Mouse (Mus musculus) splenic B cell, adult 2 months (primary cell): ENCODE results near the gene Smpd1.

Experiments used
- DNase-seq: peaks from one replicate; pipeline ENCODE4 v3.0.0-alpha.2; 2011; ENCODE audit warnings: low read depth, low spot score
- H3K27me3 ChIP-seq: 2 replicates; pipeline ENCODE4 v1.6.1; 2012; ENCODE audit warnings: mild to moderate bottlenecking, low read length, moderate library complexity, mixed read lengths; ENCODE audit not compliant: control insufficient read depth, poor library complexity, insufficient read depth, severe bottlenecking
- H3K36me3 ChIP-seq: 2 replicates; pipeline ENCODE4 v1.6.1; 2012; ENCODE audit warnings: mild to moderate bottlenecking, low read length, moderate library complexity, mixed read lengths; ENCODE audit not compliant: control insufficient read depth, poor library complexity, insufficient read depth, severe bottlenecking

Smpd1 gene

GRCm38 (mm10) chr7:105572949-105573348 lies 18.8 kb downstream of the Smpd1 start:
- Histone ChIP-seq H3K36me3 (no peaks in the 10 kb centered on the region), H3K27me3 (no peaks in the 10 kb centered on the region)
- DNase-seq: no peak

DNA sequence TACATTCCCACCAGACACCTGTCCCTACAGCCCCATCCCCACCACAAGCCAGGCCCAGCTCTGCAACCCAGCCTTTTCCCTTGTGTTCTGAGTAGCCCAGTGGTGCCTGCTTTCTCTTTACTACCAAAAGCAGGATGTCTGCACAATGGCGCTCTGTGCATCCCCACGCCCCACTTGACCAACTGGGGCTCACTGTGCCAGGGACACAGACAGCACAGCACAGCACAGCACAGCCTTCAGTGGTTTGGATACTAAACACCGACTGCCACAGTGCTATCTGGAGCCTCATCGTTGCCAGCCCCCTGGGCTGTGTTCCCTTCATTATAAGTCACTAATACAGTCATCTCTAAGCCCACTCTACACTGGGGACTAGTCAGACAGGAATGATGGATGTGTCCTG lies 20.4 kb downstream of the Smpd1 start:
- Histone ChIP-seq H3K36me3 (no peaks in the 10 kb centered on the region), H3K27me3 (no peaks in the 10 kb centered on the region)
- no peak for DNase-seq

DNA sequence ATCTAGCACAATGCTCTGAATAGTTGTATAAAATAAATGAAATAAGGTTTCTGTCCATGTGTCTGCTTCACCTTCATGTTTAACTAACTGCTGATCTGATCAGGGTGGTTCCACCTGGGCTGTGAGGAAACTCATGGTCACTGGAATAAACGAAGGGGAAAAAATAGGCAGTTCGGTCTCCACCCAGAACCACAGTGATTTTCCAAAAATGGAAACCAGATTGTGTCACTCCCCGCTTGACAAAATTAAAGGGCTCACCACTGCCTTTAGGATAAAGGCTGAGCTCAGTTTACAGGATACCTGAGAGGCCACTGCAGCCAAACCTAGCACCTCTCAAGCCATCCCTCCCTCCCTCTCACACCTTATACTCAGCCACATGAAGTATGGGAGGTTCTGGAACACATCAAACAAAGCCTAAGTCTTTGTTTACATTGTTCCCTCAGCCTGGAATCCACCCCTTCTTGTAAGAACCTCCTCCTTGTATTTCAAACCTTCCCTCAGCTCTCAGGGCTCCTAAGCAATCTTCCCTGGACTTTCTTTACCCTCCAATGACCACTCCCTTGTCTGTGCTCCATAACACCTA lies 22.1 kb downstream of the Smpd1 start:
- Histone ChIP-seq H3K36me3 (no peaks in the 10 kb centered on the region), H3K27me3 (no peaks in the 10 kb centered on the region)
- no peak for DNase-seq

- H3K27me3 ChIP-seq: no peaks in the 10 kb centered on the region
- DNase-seq: no peak
Measured at GRCm38 (mm10) chr7:105577377-105577871, 23.3 kb downstream of the Smpd1 start.

GRCm38 (mm10) chr7:105578481-105578880 lies 24.3 kb downstream of the Smpd1 start:
- Histone ChIP-seq H3K36me3 (no peaks in the 10 kb centered on the region), H3K27me3 (no peaks in the 10 kb centered on the region)
- no peak for DNase-seq

More at GRCm38 (mm10) chr7:105577377-105577871, 23.3 kb downstream of the Smpd1 start:
- no peaks in the 10 kb centered on the region for H3K36me3 ChIP-seq

DNA sequence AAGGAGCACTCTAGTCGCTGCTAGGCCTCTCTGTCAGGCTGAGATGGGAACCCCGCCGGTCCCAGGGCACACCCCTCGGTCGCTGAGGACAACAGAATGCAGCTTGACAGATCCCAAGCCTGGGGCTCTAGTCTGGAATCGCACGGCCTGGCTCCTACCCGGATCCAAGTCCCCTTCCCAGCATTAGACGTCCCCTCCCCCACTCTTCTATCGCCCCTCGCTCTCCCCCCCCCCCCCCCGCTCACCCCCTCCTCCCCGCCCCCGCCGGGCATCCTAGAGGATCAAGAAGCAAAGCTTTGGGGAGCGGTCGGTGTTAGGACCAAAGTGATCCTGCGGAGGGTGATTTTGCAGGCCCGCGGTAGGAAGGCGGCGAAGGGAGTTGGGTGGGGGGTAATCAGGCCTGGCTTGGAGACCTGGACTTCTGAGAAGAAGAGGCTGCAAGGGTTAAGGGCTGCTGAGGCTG lies 26.5 kb downstream of the Smpd1 start:
- DNase-seq: no peak

DNA sequence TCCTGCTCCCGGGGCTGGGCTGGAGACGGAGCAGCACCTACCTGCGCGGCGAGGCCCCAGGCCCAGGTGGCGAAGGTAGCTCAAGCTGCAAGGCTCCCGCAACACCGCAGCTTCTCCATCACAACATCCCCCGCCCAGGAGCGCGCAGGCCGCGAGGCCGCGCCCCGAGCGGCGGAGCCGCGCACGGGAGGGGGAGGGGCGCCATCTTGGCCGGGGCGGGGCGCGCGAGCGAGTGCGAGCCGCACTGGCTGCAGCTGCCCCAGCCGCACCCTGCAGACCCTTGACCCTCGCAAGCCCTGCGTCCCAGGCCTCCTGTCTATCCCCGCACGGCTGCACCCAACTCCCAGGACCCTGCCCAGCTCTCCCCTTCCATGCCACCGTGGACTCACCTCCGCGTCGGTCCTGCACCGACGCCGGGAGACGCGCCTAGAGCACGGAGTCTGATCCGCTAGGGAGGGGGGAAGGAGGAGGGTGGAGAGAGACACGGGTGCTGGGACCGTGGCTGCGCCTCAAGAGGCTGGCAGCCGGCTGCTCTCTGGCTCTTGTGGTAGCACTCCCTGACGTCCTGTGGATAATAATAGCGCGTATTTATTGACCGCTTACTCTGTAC lies 27.0 kb downstream of the Smpd1 start, which contains the start of gene Apbb1:
TSS of gene Apbb1 (minus strand) at position 560 of the 610 bp plus-strand sequence.
- DNase-seq: peak; percentile 60
- H3K36me3 ChIP-seq: no peaks in the 10 kb centered on the region
- H3K27me3 ChIP-seq: no peaks in the 10 kb centered on the region

More for the DNA sequence above, 26.5 kb downstream of the Smpd1 start:
- no peaks in the 10 kb centered on the region for H3K27me3 ChIP-seq
- no peaks in the 10 kb centered on the region for H3K36me3 ChIP-seq

GRCm38 (mm10) chr7:105581959-105582358 lies 27.8 kb downstream of the Smpd1 start:
- Histone ChIP-seq H3K36me3 (no peaks in the 10 kb centered on the region), H3K27me3 (no peaks in the 10 kb centered on the region)
- DNase-seq: no peak

DNA sequence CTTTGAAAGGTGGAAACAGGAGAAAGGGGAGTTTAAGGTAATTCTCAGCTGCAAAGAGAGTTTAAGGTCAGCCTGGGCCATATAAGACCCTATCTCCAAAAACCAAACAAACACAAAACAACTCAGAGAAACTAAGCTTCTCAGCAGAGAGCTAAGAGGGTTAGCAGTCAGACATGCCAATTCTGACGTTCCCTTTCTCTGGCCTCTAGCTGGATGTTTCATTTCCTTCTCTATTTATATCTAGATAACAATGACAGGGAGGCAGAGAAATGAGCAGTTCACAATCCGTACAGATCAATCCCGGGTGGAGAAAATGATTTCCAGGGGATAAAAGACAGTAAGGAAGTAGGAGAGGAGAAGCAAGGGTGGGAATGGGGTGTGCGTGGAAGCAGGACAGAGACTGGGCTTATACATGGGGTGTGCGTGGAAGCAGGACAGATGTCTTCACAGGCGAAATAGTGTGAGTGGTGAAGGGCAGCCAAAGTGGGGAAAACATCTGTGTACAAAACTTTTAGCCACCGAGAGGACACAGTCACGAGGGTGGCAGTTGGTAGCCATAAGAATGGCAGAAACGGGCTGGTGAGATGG lies 34.3 kb downstream of the Smpd1 start:
- Histone ChIP-seq H3K27me3 (no peaks in the 10 kb centered on the region), H3K36me3 (no peaks in the 10 kb centered on the region)
- DNase-seq: no peak

DNA sequence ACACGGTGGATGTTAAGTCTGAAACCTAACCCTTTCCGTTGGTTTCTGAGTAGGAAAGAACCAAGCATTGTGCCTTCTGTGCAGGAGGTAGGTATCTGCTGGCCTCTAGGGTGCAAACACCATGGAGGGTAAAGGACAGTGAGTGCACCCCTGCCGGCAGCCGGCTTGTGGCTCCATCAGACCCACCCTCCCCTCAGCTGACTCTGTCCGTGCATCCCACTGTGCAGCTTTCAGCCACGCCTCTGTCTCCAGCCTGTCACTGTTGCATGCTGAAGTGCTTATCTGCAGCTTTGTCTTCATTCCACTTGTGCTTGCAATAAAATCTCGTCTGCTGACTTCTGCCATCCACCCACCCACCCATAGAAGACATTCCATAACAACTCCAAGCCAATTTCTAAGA lies 35.9 kb downstream of the Smpd1 start:
- no peaks in the 10 kb centered on the region for H3K36me3 ChIP-seq
- no peaks in the 10 kb centered on the region for H3K27me3 ChIP-seq
- no peak for DNase-seq

- no peaks in the 10 kb centered on the region for H3K27me3 ChIP-seq
- peak; percentile 74 for DNase-seq
- H3K36me3 ChIP-seq: no peaks in the 10 kb centered on the region
Measured at GRCm38 (mm10) chr7:105602860-105603623, 48.9 kb downstream of the Smpd1 start.
